In genomic region chr15:99723515-99724291, GRCm38 (mm10) we compare ENCODE assay signal across 9 mouse cellular contexts. TPM values are rescaled to one million over a fixed set of nuclear protein-coding genes. Genes with fewer than 3 reads are reported as not detected.
A peak's percentile ranks its signal among the peaks of the same experiment; 100 is the strongest.
DNase-seq lines count a peak whose midpoint lies in the region; ATAC-seq lines count a peak whose summit lies in the region.
"Had no signal": no experiment of that assay in that cellular context is flagged by ENCODE, and none has a peak within 500 bp of the region (broad histone marks: within the 10 kb centered on the region; RNA-seq: fewer than 3 reads in every experiment).

No protein-coding gene starts in this region.

- H3K4me2 ChIP-seq in intestine, embryonic 14.5 days (ENCODE audit: low read length), result peak overlapping the region; percentile 55; the same call in 1 of the 2 replicates
- H3K4me2 ChIP-seq in limb, embryonic 13.5 days (replicated peaks), result peak overlapping the region; percentile 70
- H3K4me2 ChIP-seq in midbrain, embryonic 12.5 days (replicated peaks), result no peak overlapping the region

- peak overlapping the region; percentile 34; the same call in 1 of the 2 replicates for H3K27ac ChIP-seq in intestine, embryonic 14.5 days (ENCODE audit: low read depth)
- peak overlapping the region; percentile 61 for H3K27ac ChIP-seq in limb, embryonic 13.5 days
- peak overlapping the region; percentile 21 for H3K27ac ChIP-seq in midbrain, embryonic 12.5 days (replicated peaks)

- H3K27me3 ChIP-seq in intestine, embryonic 14.5 days (replicated peaks; ENCODE audit: control insufficient read depth, insufficient read depth, low read length), result no peaks in the 10 kb centered on the region
- no peaks in the 10 kb centered on the region for H3K27me3 ChIP-seq in limb, embryonic 13.5 days
- no peaks in the 10 kb centered on the region for H3K27me3 ChIP-seq in midbrain, embryonic 12.5 days

- DNase-seq in frontal cortex, postnatal 36 days (ENCODE audit: low spot score in 2 of 2), result peak; percentile 51 to 66
- peak; percentile 78 for DNase-seq in cerebellum, adult 9-10 months
- DNase-seq in gastrocnemius, postnatal 36 days, result peak; percentile 64 to 67
- no peak for DNase-seq in intestine, embryonic 14.5 days (ENCODE audit: low spot score)
- DNase-seq in yolk sac, embryonic 10.5 days (ENCODE audit: low spot score), result peak; percentile 83

- H3K9me3 ChIP-seq in intestine, embryonic 14.5 days (ENCODE audit: control insufficient read depth, low read length), result no peaks in the 10 kb centered on the region
- H3K9me3 ChIP-seq in limb, embryonic 13.5 days, result no peaks in the 10 kb centered on the region
- no peaks in the 10 kb centered on the region for H3K9me3 ChIP-seq in midbrain, embryonic 12.5 days

- peaks cover 13% of the 10 kb centered on the region for H3K36me3 ChIP-seq in intestine, embryonic 14.5 days (ENCODE audit: control insufficient read depth, insufficient read depth, low read length)
- peaks cover 33% of the 10 kb centered on the region for H3K36me3 ChIP-seq in limb, embryonic 13.5 days
- peaks cover 39% of the 10 kb centered on the region for H3K36me3 ChIP-seq in midbrain, embryonic 12.5 days

- intact Hi-C loops in gastrocnemius, postnatal 36 days (cut with DNase I), result no loop called here

- peaks cover 14% of the 10 kb centered on the region for H3K4me1 ChIP-seq in intestine, embryonic 14.5 days (replicated peaks; ENCODE audit: control insufficient read depth, insufficient read depth, low read length)
- peaks cover 27% of the 10 kb centered on the region for H3K4me1 ChIP-seq in limb, embryonic 13.5 days
- H3K4me1 ChIP-seq in midbrain, embryonic 12.5 days, result peaks cover 31% of the 10 kb centered on the region

- H3K4me3 ChIP-seq in intestine, embryonic 14.5 days (ENCODE audit: low read depth, low read length), result no peak overlapping the region
- no peak overlapping the region for H3K4me3 ChIP-seq in limb, embryonic 13.5 days
- no peak overlapping the region for H3K4me3 ChIP-seq in midbrain, embryonic 12.5 days

- 28% methylated on average over 11 of the region's 11 CpGs for WGBS in intestine, embryonic 14.5 days
- WGBS in limb, embryonic 13.5 days, result 36% methylated on average over 11 of the region's 11 CpGs
- 13% methylated on average over 11 of the region's 11 CpGs for WGBS in midbrain, embryonic 12.5 days

- no peak for ATAC-seq in frontal cortex, adult (ENCODE audit: low TSS enrichment)
- ATAC-seq in intestine, embryonic 14.5 days (replicated peaks; ENCODE audit: low FRiP score, low TSS enrichment, low read depth), result no peak
- ATAC-seq in limb, embryonic 13.5 days (ENCODE audit: low FRiP score, low read depth), result no peak
- ATAC-seq in midbrain, embryonic 12.5 days (ENCODE audit: low FRiP score, low read depth), result no peak

- no peak overlapping the region; the same call in 1 of the 2 replicates for H3K9ac ChIP-seq in intestine, embryonic 14.5 days (ENCODE audit: low read length)
- 0 out of 2 replicates have a peak overlapping the region, but pooled peaks have one; percentile 35 for H3K9ac ChIP-seq in limb, embryonic 13.5 days
- no peak overlapping the region for H3K9ac ChIP-seq in midbrain, embryonic 12.5 days (replicated peaks)

RNA-seq across cellular contexts. Expression of gene Cox14, which starts 1.7 kb away (rescaled TPM):
- 100 to 1,000 TPM; 151 to 159 TPM for total RNA-seq in gastrocnemius, postnatal 36 days (2021)
- 190 and 206 TPM in 2 replicates for polyA plus RNA-seq in intestine, embryonic 14.5 days (2014; fragmentation: Nextera tagmentation; extraction: Ambion mirVana)
- polyA plus RNA-seq in limb, embryonic 13.5 days (2015; fragmentation: Nextera tagmentation; extraction: Ambion mirVana), result 139 and 143 TPM in 2 replicates
- polyA plus RNA-seq in midbrain, embryonic 12.5 days (2016; fragmentation: Nextera tagmentation; extraction: Ambion mirVana), result 156 and 164 TPM in 2 replicates

RNA-seq across cellular contexts. Expression of gene Gpd1, which starts 6.4 kb away (rescaled TPM):
- total RNA-seq in gastrocnemius, postnatal 36 days (2021), result 100 to 1,000 TPM; 569 to 657 TPM
- polyA plus RNA-seq in intestine, embryonic 14.5 days (2014; fragmentation: Nextera tagmentation; extraction: Ambion mirVana), result 0.17 and 0.35 TPM in 2 replicates
- 0.27 and 0.55 TPM in 2 replicates for polyA plus RNA-seq in limb, embryonic 13.5 days (2015; fragmentation: Nextera tagmentation; extraction: Ambion mirVana)
- 0.75 and 0.96 TPM in 2 replicates for polyA plus RNA-seq in midbrain, embryonic 12.5 days (2016; fragmentation: Nextera tagmentation; extraction: Ambion mirVana)

RNA-seq across cellular contexts. Expression of gene Gm17349, which starts 18.4 kb away (rescaled TPM):
- total RNA-seq in gastrocnemius, postnatal 36 days (2021), result 1 to 10 TPM in 1 of 2 experiments, not detected in 1; 1.2 TPM
- polyA plus RNA-seq in intestine, embryonic 14.5 days (2014; fragmentation: Nextera tagmentation; extraction: Ambion mirVana), result not detected in 2 replicates
- polyA plus RNA-seq in limb, embryonic 13.5 days (2015; fragmentation: Nextera tagmentation; extraction: Ambion mirVana), result not detected in 2 replicates
- polyA plus RNA-seq in midbrain, embryonic 12.5 days (2016; fragmentation: Nextera tagmentation; extraction: Ambion mirVana), result not detected in 2 replicates
- polyA plus RNA-seq: gonadal fat pad, adult 2 months had no signal

RNA-seq across cellular contexts. Expression of gene Smarcd1, which starts 21.8 kb away (rescaled TPM):
- total RNA-seq in gastrocnemius, postnatal 36 days (2021), result 1 to 10 TPM; 5.5 to 6.1 TPM
- polyA plus RNA-seq in intestine, embryonic 14.5 days (2014; fragmentation: Nextera tagmentation; extraction: Ambion mirVana), result 39.0 and 42.3 TPM in 2 replicates
- polyA plus RNA-seq in limb, embryonic 13.5 days (2015; fragmentation: Nextera tagmentation; extraction: Ambion mirVana), result 54.0 and 58.7 TPM in 2 replicates
- 141 and 157 TPM in 2 replicates for polyA plus RNA-seq in midbrain, embryonic 12.5 days (2016; fragmentation: Nextera tagmentation; extraction: Ambion mirVana)

RNA-seq across cellular contexts. Expression of gene Cers5, which starts 49.0 kb away (rescaled TPM):
- total RNA-seq in gastrocnemius, postnatal 36 days (2021), result 1 to 10 TPM; 4.9 to 5.9 TPM
- 64.7 and 68.7 TPM in 2 replicates for polyA plus RNA-seq in intestine, embryonic 14.5 days (2014; fragmentation: Nextera tagmentation; extraction: Ambion mirVana)
- polyA plus RNA-seq in limb, embryonic 13.5 days (2015; fragmentation: Nextera tagmentation; extraction: Ambion mirVana), result 80.6 and 85.0 TPM in 2 replicates
- polyA plus RNA-seq in midbrain, embryonic 12.5 days (2016; fragmentation: Nextera tagmentation; extraction: Ambion mirVana), result 57.4 and 59.6 TPM in 2 replicates
